Mouse (Mus musculus) embryonic facial prominence, embryonic 12.5 days (tissue): ENCODE measurements around the gene Fank1. TPM values are rescaled to one million over a fixed set of nuclear protein-coding genes. Genes with fewer than 3 reads are reported as not detected.

Experiments
- ATAC-seq: fragments of 200-750 bp; cut with Nextera tagmentation; 2 replicates; pipeline ENCODE4 v1.8.0; 2017; ENCODE audit not compliant: insufficient number of reproducible peaks, insufficient read depth, low FRiP score, low TSS enrichment
- H3K27ac ChIP-seq: fragments of 300-500 bp; sonication (generic); 2 replicates; pipeline ENCODE4 v1.5.1; 2016; ENCODE audit warnings: mild to moderate bottlenecking
- H3K27me3 ChIP-seq: fragments of 300-500 bp; sonication (generic); 2 replicates; pipeline ENCODE4 v1.6.1; 2016; ENCODE audit warnings: mild to moderate bottlenecking, moderate library complexity
- H3K36me3 ChIP-seq: fragments of 300-500 bp; sonication (generic); 2 replicates; pipeline ENCODE4 v1.6.1; 2016; ENCODE audit warnings: mild to moderate bottlenecking
- H3K4me1 ChIP-seq: fragments of 300-500 bp; sonication (generic); 2 replicates; pipeline ENCODE4 v1.6.1; 2016
- H3K4me2 ChIP-seq: fragments of 300-500 bp; sonication (generic); replicated peaks from 2 replicates; pipeline ENCODE4 v1.6.1; 2016; ENCODE audit warnings: mild to moderate bottlenecking, moderate library complexity
- H3K4me3 ChIP-seq: fragments of 300-500 bp; sonication (generic); 2 replicates; pipeline ENCODE4 v1.5.1; 2016; ENCODE audit warnings: mild to moderate bottlenecking
- H3K9ac ChIP-seq: fragments of 300-500 bp; sonication (generic); 2 replicates; pipeline ENCODE4 v1.6.1; 2016; ENCODE audit warnings: mild to moderate bottlenecking, moderate library complexity
- H3K9me3 ChIP-seq: fragments of 300-500 bp; sonication (generic); 2 replicates; pipeline ENCODE4 v1.6.1; 2016; ENCODE audit warnings: mild to moderate bottlenecking, moderate library complexity
- WGBS: fragments of 180-500 bp; shearing (Covaris S2); methylation state at CpG from one replicate; pipeline ENCODE4 v1.1.7; 2016; 5-methylcytosine and 5-hydroxymethylcytosine counted together
- polyA plus RNA-seq: library from polyadenylated mRNA; unstranded; fragments of >200 nt; fragmentation: Nextera tagmentation; extraction: Ambion mirVana; gene quantifications from 2 replicates; pipeline ENCODE4 v1.2.1, GENCODE M21; 2016

Gene Fank1
- 0.43 and 0.53 TPM in 2 replicates for polyA plus RNA-seq

GRCm38 (mm10) chr7:133776626-133776996, at the start of gene Fank1:
Gene Fank1, plus strand, starts transcription at chr7:133776861.
- Histone ChIP-seq H3K9ac (peak within 1 kb of the TSS; percentile 67), H3K9me3 (no peaks in the 10 kb centered on the region), H3K36me3 (no peaks in the 10 kb centered on the region), H3K4me2 (peak within 1 kb of the TSS; percentile 87), H3K27me3 (peaks cover 11% of the 10 kb centered on the region), H3K27ac (no peak within 1 kb of the TSS), H3K4me3 (peak within 1 kb of the TSS; percentile 73), H3K4me1 (peaks cover 6% of the 10 kb centered on the region)
- WGBS = under 1% methylated on average over 45 of the region's 45 CpGs
- peak; percentile 90 for ATAC-seq

- Histone ChIP-seq H3K36me3 (peaks cover 30% of the 10 kb centered on the region), H3K4me1 (no peaks in the 10 kb centered on the region; the same call in 1 of the 2 replicates), H3K9ac (no peak overlapping the region)
These were observed 49.6 kb upstream of the Fank1 start for GRCm38 (mm10) chr7:133727027-133727426.

GRCm38 (mm10) chr7:133729351-133729750, 47.3 kb upstream of the Fank1 start:
- Histone ChIP-seq H3K4me1 (no peaks in the 10 kb centered on the region; the same call in 1 of the 2 replicates), H3K9me3 (no peaks in the 10 kb centered on the region), H3K27ac (no peak overlapping the region), H3K4me2 (no peak overlapping the region), H3K36me3 (peaks cover 21% of the 10 kb centered on the region), H3K9ac (no peak overlapping the region), H3K27me3 (no peaks in the 10 kb centered on the region), H3K4me3 (no peak overlapping the region)
- ATAC-seq = no peak
- 72% methylated on average over 5 of the region's 5 CpGs for WGBS

More at GRCm38 (mm10) chr7:133727027-133727426, 49.6 kb upstream of the Fank1 start:
- 80% methylated on average over 6 of the region's 6 CpGs for WGBS
- Histone ChIP-seq H3K9me3 (no peaks in the 10 kb centered on the region), H3K4me2 (no peak overlapping the region), H3K27ac (no peak overlapping the region), H3K27me3 (no peaks in the 10 kb centered on the region), H3K4me3 (no peak overlapping the region)
- no peak for ATAC-seq

GRCm38 (mm10) chr7:133730324-133731191, 46.1 kb upstream of the Fank1 start:
- Histone ChIP-seq H3K27ac (no peak overlapping the region), H3K36me3 (peaks cover 14% of the 10 kb centered on the region; the same call in 1 of the 2 replicates), H3K4me2 (no peak overlapping the region), H3K9ac (no peak overlapping the region), H3K4me3 (no peak overlapping the region), H3K27me3 (no peaks in the 10 kb centered on the region), H3K4me1 (no peaks in the 10 kb centered on the region), H3K9me3 (no peaks in the 10 kb centered on the region)
- 81% methylated on average over 11 of the region's 11 CpGs for WGBS
- ATAC-seq = no peak

- 74% methylated on average over 4 of the region's 4 CpGs for WGBS
- Histone ChIP-seq H3K4me3 (no peak overlapping the region), H3K27ac (no peak overlapping the region), H3K9me3 (no peaks in the 10 kb centered on the region), H3K4me1 (no peaks in the 10 kb centered on the region), H3K9ac (no peak overlapping the region), H3K36me3 (peaks cover 14% of the 10 kb centered on the region; the same call in 1 of the 2 replicates), H3K4me2 (no peak overlapping the region), H3K27me3 (no peaks in the 10 kb centered on the region)
- ATAC-seq = no peak
These were observed 44.6 kb upstream of the Fank1 start for GRCm38 (mm10) chr7:133731971-133732645.

- Histone ChIP-seq H3K27ac (no peak overlapping the region), H3K9me3 (no peaks in the 10 kb centered on the region), H3K36me3 (peaks cover 13% of the 10 kb centered on the region; the same call in 1 of the 2 replicates), H3K27me3 (no peaks in the 10 kb centered on the region), H3K9ac (no peak overlapping the region), H3K4me2 (no peak overlapping the region), H3K4me1 (no peaks in the 10 kb centered on the region), H3K4me3 (no peak overlapping the region)
- no peak for ATAC-seq
- 89% methylated on average over 7 of the region's 7 CpGs for WGBS
These were observed 36.1 kb upstream of the Fank1 start for GRCm38 (mm10) chr7:133740558-133740957.

GRCm38 (mm10) chr7:133742530-133743325, 33.9 kb upstream of the Fank1 start:
- no peaks in the 10 kb centered on the region for H3K4me1 ChIP-seq
- no peaks in the 10 kb centered on the region for H3K27me3 ChIP-seq
- no peak overlapping the region for H3K4me2 ChIP-seq
- no peak overlapping the region for H3K9ac ChIP-seq
- no peaks in the 10 kb centered on the region for H3K9me3 ChIP-seq
- 94% methylated on average over 12 of the region's 12 CpGs for WGBS
- no peak overlapping the region for H3K4me3 ChIP-seq
- no peak overlapping the region for H3K27ac ChIP-seq
- ATAC-seq = no peak
- H3K36me3 ChIP-seq = peaks cover 17% of the 10 kb centered on the region; the same call in 1 of the 2 replicates

GRCm38 (mm10) chr7:133743611-133744010, 33.0 kb upstream of the Fank1 start:
- ATAC-seq = no peak
- no peak overlapping the region for H3K27ac ChIP-seq
- H3K4me2 ChIP-seq = no peak overlapping the region
- H3K4me1 ChIP-seq = no peaks in the 10 kb centered on the region
- no peak overlapping the region for H3K4me3 ChIP-seq
- no peaks in the 10 kb centered on the region for H3K27me3 ChIP-seq
- H3K9me3 ChIP-seq = no peaks in the 10 kb centered on the region
- no peak overlapping the region for H3K9ac ChIP-seq
- 73% methylated on average over 4 of the region's 4 CpGs for WGBS
- peaks cover 17% of the 10 kb centered on the region; the same call in 1 of the 2 replicates for H3K36me3 ChIP-seq

GRCm38 (mm10) chr7:133744209-133744608, 32.5 kb upstream of the Fank1 start:
- 83% methylated on average over 1 of the region's 1 CpGs for WGBS
- H3K27me3 ChIP-seq = no peaks in the 10 kb centered on the region
- no peak for ATAC-seq
- no peaks in the 10 kb centered on the region for H3K9me3 ChIP-seq
- no peak overlapping the region for H3K4me3 ChIP-seq
- H3K36me3 ChIP-seq = peaks cover 17% of the 10 kb centered on the region; the same call in 1 of the 2 replicates
- H3K4me2 ChIP-seq = no peak overlapping the region
- H3K4me1 ChIP-seq = no peaks in the 10 kb centered on the region
- H3K27ac ChIP-seq = no peak overlapping the region
- H3K9ac ChIP-seq = no peak overlapping the region

GRCm38 (mm10) chr7:133744701-133745100, 32.0 kb upstream of the Fank1 start:
- no peak for ATAC-seq
- Histone ChIP-seq H3K27ac (no peak overlapping the region), H3K27me3 (no peaks in the 10 kb centered on the region), H3K4me1 (no peaks in the 10 kb centered on the region), H3K9ac (no peak overlapping the region), H3K4me2 (no peak overlapping the region), H3K36me3 (peaks cover 17% of the 10 kb centered on the region; the same call in 1 of the 2 replicates), H3K4me3 (no peak overlapping the region), H3K9me3 (no peaks in the 10 kb centered on the region)
- WGBS = 62% methylated on average over 4 of the region's 4 CpGs

GRCm38 (mm10) chr7:133747372-133747771, 29.3 kb upstream of the Fank1 start:
- ATAC-seq = no peak
- WGBS = 83% methylated on average over 8 of the region's 8 CpGs
- 0 out of 2 replicates have a peak, but pooled peaks cover 3% of the 10 kb centered on the region for H3K36me3 ChIP-seq
- no peaks in the 10 kb centered on the region for H3K9me3 ChIP-seq
- no peak overlapping the region for H3K9ac ChIP-seq
- H3K4me2 ChIP-seq = no peak overlapping the region
- no peak overlapping the region for H3K27ac ChIP-seq
- H3K4me1 ChIP-seq = no peaks in the 10 kb centered on the region
- no peak overlapping the region for H3K4me3 ChIP-seq
- no peaks in the 10 kb centered on the region for H3K27me3 ChIP-seq
